Mouse (Mus musculus) neural tube, embryonic 11.5 days (tissue): ENCODE measurements around the gene Fndc10. TPM values are rescaled to one million over a fixed set of nuclear protein-coding genes. Genes with fewer than 3 reads are reported as not detected.

Experiments used
- ATAC-seq: fragments of 200-750 bp; cut with Nextera tagmentation; 2 replicates; pipeline ENCODE4 v1.8.0; 2017; ENCODE audit warnings: moderate number of reproducible peaks, mild to moderate bottlenecking, moderate TSS enrichment, moderate library complexity; ENCODE audit not compliant: insufficient read depth, low FRiP score, low TSS enrichment
- DNase-seq: peaks from one replicate; pipeline ENCODE4 v3.0.0-alpha.2; 2015; ENCODE audit warnings: low spot score
- H3K27ac ChIP-seq: fragments of 300-500 bp; sonication (generic); 2 replicates; pipeline ENCODE4 v1.5.1; 2014; ENCODE audit warnings: low read depth, mild to moderate bottlenecking, low read length
- H3K27me3 ChIP-seq: fragments of 300-500 bp; sonication (generic); 2 replicates; pipeline ENCODE4 v1.6.1; 2014; ENCODE audit warnings: mild to moderate bottlenecking, low read length, mixed read lengths; ENCODE audit not compliant: control insufficient read depth, insufficient read depth
- H3K36me3 ChIP-seq: fragments of 300-500 bp; sonication (generic); 2 replicates; pipeline ENCODE4 v1.6.1; 2014; ENCODE audit warnings: mild to moderate bottlenecking, low read length, moderate library complexity, mixed read lengths; ENCODE audit not compliant: control insufficient read depth, insufficient read depth
- H3K4me1 ChIP-seq: fragments of 300-500 bp; sonication (generic); 2 replicates; pipeline ENCODE4 v1.6.1; 2014; ENCODE audit warnings: low read length, mixed read lengths; ENCODE audit not compliant: control insufficient read depth, insufficient read depth
- H3K4me2 ChIP-seq: fragments of 300-500 bp; sonication (generic); 2 replicates; pipeline ENCODE4 v1.6.1; 2014; ENCODE audit warnings: low read depth, mild to moderate bottlenecking, moderate library complexity
- H3K4me3 ChIP-seq: fragments of 300-500 bp; sonication (generic); 2 replicates; pipeline ENCODE4 v1.5.1; 2014; ENCODE audit warnings: low read depth, low read length
- H3K9ac ChIP-seq: fragments of 300-500 bp; sonication (generic); 2 replicates; pipeline ENCODE4 v1.6.1; 2014; ENCODE audit warnings: mild to moderate bottlenecking, low read length
- H3K9me3 ChIP-seq: fragments of 300-500 bp; sonication (generic); 2 replicates; pipeline ENCODE4 v1.6.1; 2016; ENCODE audit warnings: low read length; ENCODE audit not compliant: control insufficient read depth
- WGBS: fragments of 180-500 bp; shearing (Covaris S2); extraction: QIAGEN DNeasy Blood & Tissue Kit; methylation state at CpG from one replicate; pipeline ENCODE4 v1.1.7; 2014; 5-methylcytosine and 5-hydroxymethylcytosine counted together
- polyA plus RNA-seq: library from polyadenylated mRNA; unstranded; fragments of >200 nt; fragmentation: Nextera tagmentation; extraction: Ambion mirVana; gene quantifications from 2 replicates; pipeline ENCODE4 v1.2.1, GENCODE M21; 2014

Gene Fndc10
- polyA plus RNA-seq, 1 experiment from 2014 or later = 2.2 TPM

- WGBS = 2% methylated on average over 6 of the region's 6 CpGs
- Histone ChIP-seq H3K27me3 (peaks cover 53% of the 10 kb centered on the region), H3K36me3 (peaks cover 12% of the 10 kb centered on the region), H3K4me3 (peak overlapping the region; percentile 24), H3K4me2 (peak overlapping the region; percentile 32; the same call in 1 of the 2 replicates), H3K9me3 (no peaks in the 10 kb centered on the region), H3K9ac (no peak overlapping the region), H3K27ac (no peak overlapping the region), H3K4me1 (peaks cover 19% of the 10 kb centered on the region; the same call in 1 of the 2 replicates)
- ATAC-seq = no peak
- no peak for DNase-seq
These were observed 40.0 kb upstream of the Fndc10 start for GRCm38 (mm10) chr4:155654183-155654455.

DNA sequence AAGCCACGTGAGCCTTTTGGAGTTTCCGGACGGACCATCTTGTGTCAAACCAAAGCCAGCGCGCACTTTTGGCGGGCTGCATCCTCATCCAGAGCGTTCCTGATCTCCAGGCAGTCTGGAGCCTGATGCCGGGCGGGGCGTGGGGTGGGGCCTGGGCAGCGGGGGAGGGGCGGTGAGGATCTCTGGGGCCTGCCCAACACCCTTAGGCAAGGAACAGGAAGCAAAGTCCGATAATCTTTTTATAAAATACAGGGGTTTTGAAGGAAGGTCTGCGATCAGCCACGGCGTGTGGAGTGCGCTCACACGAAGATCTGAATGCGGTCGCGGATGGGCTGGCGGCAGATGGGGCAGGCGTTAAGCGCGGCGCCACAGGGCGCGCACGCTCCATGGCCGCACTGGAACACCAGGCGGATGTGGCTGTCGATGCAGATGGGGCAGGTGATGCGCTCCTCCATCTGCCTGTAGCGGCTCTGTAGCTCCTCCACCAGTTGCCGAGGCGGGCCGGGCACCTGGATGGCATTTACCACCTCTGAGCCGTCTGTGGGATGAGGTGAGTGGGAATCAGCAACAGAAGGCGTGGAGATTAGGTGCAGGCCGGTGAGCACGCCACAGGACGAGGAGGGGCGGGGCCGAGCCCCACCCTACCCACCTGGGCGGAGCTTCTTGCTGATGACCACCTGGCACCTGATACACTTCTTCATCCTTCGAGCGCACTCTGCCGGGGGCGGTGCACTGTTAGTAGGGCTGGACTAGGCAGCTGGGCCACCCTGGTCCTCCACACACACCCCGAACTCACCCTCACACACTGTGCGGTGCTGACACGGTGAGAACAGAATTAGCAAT lies 39.5 kb upstream of the Fndc10 start:
- Histone ChIP-seq H3K27ac (no peak overlapping the region), H3K27me3 (peaks cover 53% of the 10 kb centered on the region), H3K4me1 (peaks cover 19% of the 10 kb centered on the region; the same call in 1 of the 2 replicates), H3K9me3 (no peaks in the 10 kb centered on the region), H3K4me3 (peak overlapping the region; percentile 24), H3K36me3 (peaks cover 8% of the 10 kb centered on the region), H3K9ac (peak overlapping the region; percentile 14), H3K4me2 (peak overlapping the region; percentile 32)
- DNase-seq = peak; percentile 54
- 2% methylated on average over 52 of the region's 52 CpGs for WGBS
- no peak for ATAC-seq

GRCm38 (mm10) chr4:155656214-155656751 lies 37.9 kb upstream of the Fndc10 start:
- DNase-seq (no peak), ATAC-seq (no peak)
- Histone ChIP-seq H3K4me2 (no peak overlapping the region), H3K4me1 (peaks cover 19% of the 10 kb centered on the region; the same call in 1 of the 2 replicates), H3K36me3 (no peaks in the 10 kb centered on the region; the same call in none of the 2 replicates), H3K27ac (no peak overlapping the region), H3K9me3 (no peaks in the 10 kb centered on the region), H3K27me3 (peaks cover 51% of the 10 kb centered on the region), H3K4me3 (no peak overlapping the region), H3K9ac (no peak overlapping the region)
- WGBS = 87% methylated on average over 13 of the region's 13 CpGs

DNA sequence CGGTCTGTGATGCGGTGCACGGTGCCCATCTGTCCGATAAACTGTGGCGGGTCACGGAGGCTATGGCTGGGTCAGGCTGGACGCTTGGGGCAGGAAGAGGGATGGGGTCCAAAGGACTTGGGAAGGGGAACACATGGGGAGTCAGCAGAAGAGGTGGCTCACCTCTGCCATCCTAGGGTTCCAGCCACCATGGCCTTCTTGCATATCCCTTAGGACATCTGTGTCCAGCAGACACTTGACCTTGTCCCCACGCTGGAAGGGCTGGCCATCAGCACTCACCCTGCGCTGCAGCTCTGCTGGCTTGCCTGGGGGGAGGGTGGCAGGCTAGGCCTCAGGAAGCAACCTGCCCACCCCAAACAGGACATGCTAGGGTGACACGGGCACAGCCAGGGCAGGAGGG lies 35.2 kb upstream of the Fndc10 start:
- H3K4me2 ChIP-seq = no peak overlapping the region
- H3K9ac ChIP-seq = no peak overlapping the region
- ATAC-seq (no peak), DNase-seq (no peak)
- no peaks in the 10 kb centered on the region; the same call in none of the 2 replicates for H3K36me3 ChIP-seq
- H3K9me3 ChIP-seq = no peaks in the 10 kb centered on the region
- WGBS = 92% methylated on average over 10 of the region's 10 CpGs
- H3K4me3 ChIP-seq = no peak overlapping the region
- H3K27me3 ChIP-seq = peaks cover 25% of the 10 kb centered on the region
- H3K4me1 ChIP-seq = peaks cover 8% of the 10 kb centered on the region; the same call in 1 of the 2 replicates
- no peak overlapping the region for H3K27ac ChIP-seq

DNA sequence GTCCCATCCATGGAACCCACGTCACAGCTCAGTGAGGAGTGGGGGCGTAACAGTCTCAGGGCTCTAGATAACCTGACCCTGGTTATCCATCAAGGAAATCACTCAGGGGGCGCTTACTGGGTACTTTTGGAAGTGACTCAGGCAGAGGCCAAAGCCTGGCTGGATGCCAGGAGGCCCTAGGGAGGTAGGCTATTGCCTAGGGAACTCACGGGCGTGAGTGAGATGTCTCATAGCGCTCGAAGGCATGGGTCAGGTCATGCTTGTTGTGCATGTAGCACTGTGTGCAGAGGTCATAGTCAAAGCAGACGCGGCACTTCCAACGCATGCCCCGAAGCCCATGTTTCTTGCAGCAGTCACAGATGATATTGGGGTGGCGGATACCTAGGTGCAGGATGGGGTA lies 33.5 kb upstream of the Fndc10 start:
- Histone ChIP-seq H3K4me1 (no peaks in the 10 kb centered on the region), H3K27ac (no peak overlapping the region), H3K4me3 (no peak overlapping the region), H3K27me3 (peaks cover 8% of the 10 kb centered on the region), H3K9ac (no peak overlapping the region), H3K9me3 (no peaks in the 10 kb centered on the region), H3K36me3 (no peaks in the 10 kb centered on the region; the same call in none of the 2 replicates), H3K4me2 (no peak overlapping the region)
- ATAC-seq (no peak), DNase-seq (no peak)
- 93% methylated on average over 12 of the region's 12 CpGs for WGBS

DNA sequence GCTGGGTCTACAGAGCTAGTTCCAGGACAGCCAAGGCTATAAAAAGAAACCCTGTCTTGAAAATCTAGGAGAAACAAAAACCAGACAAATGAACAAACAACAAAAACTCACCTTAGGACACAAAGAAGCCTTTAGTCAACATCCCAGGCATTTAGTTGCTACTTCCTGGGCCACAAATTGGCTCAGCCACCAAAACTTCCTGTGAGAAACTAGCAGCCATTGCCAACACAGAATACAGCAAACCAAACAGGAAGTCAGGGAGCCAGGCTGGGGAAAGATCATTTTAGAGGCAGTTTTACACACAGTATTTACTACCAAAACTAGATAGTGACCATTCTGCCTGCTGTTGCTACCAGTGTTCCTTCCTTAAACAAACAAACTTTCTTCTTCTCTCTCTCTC lies 27.2 kb upstream of the Fndc10 start:
- H3K9ac ChIP-seq = no peak overlapping the region

DNA sequence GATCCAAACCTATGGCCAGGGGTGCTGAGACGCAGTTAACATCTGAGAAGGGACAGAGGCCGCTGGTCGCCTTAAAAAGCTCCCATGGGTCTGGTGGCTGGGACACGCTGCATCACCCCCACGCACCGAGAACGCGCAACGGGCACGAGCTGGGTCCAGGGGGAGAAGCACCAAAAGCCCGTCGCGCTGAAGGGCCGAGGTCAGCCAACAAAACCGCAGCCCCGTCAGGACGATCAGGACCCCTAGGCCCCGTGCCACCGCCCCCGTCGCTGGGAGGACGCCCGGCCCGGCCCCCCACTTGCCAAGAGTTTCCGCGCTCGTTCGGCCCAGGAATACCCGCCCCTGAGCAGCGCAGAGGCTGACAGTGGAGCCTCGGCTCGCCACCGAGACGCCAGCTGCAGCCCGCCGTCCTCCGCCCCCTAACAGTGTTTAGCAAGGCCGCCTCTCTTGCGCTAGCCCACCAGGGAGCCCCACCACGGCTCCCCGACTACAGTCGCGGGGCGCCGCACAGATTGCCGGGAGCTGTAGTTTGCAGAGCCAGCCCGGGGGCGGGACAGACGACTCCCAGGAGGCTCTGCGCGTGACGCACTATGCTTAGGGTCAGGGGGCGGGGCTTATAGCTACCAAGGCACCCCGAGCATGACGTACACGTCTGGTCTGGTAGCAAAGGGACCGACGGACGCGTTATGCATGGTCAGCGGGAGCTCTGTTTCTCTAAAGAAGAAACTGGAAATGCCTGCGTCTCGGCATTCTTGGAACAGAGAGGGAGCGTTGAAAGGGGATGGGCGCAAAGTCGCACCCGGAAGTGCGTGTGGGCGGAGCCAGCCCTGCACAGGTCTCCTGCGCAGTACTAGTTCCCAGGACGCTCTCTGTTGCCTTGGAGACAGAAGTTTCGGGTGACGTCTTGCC lies 25.2 kb upstream of the Fndc10 start, which contains the start of gene Mib2:
TSS of gene Mib2 (minus strand) at position 510 of the 909 bp plus-strand sequence.
- peak within 1 kb of the TSS; percentile 54 for H3K4me3 ChIP-seq
- H3K4me2 ChIP-seq = peak within 1 kb of the TSS; percentile 90
- peak within 1 kb of the TSS; percentile 61 for H3K9ac ChIP-seq
- ATAC-seq (peak; percentile 98), DNase-seq (peak; percentile 98)
- no peaks in the 10 kb centered on the region for H3K9me3 ChIP-seq
- no peak within 1 kb of the TSS for H3K27ac ChIP-seq
- WGBS = under 1% methylated on average over 73 of the region's 73 CpGs
- peaks cover 6% of the 10 kb centered on the region for H3K4me1 ChIP-seq
- H3K36me3 ChIP-seq = no peaks in the 10 kb centered on the region
- H3K27me3 ChIP-seq = no peaks in the 10 kb centered on the region

More for the DNA sequence above, 27.2 kb upstream of the Fndc10 start:
- no peak for ATAC-seq
- H3K4me2 ChIP-seq = no peak overlapping the region
- DNase-seq = no peak
- no peak overlapping the region for H3K4me3 ChIP-seq
- peaks cover 6% of the 10 kb centered on the region for H3K4me1 ChIP-seq
- no peaks in the 10 kb centered on the region for H3K27me3 ChIP-seq
- no peak overlapping the region for H3K27ac ChIP-seq
- H3K36me3 ChIP-seq = no peaks in the 10 kb centered on the region
- no peaks in the 10 kb centered on the region for H3K9me3 ChIP-seq

GRCm38 (mm10) chr4:155669598-155670075 lies 24.5 kb upstream of the Fndc10 start:
- Histone ChIP-seq H3K4me3 (peak overlapping the region; percentile 54), H3K4me1 (peaks cover 6% of the 10 kb centered on the region), H3K9me3 (no peaks in the 10 kb centered on the region), H3K4me2 (peak overlapping the region; percentile 90), H3K27me3 (no peaks in the 10 kb centered on the region), H3K36me3 (no peaks in the 10 kb centered on the region), H3K27ac (no peak overlapping the region), H3K9ac (no peak overlapping the region)
- DNase-seq (no peak), ATAC-seq (peak; percentile 40)
- WGBS = 0% methylated on average over 8 of the region's 8 CpGs
